Mouse (Mus musculus): Measurements from ENCODE around the gene Gm11127. TPM values are rescaled to one million over a fixed set of nuclear protein-coding genes. Genes with fewer than 3 reads are reported as not detected.
A peak's percentile ranks its signal among the peaks of the same experiment; 100 is the strongest.

Gene Gm11127
- total and polyA plus RNA-seq, 2 experiments from 2014 or later: 0.12 TPM; not detected in 1

GRCm38 (mm10) chr17:36020191-36021073, 37.7 kb downstream of the Gm11127 start, which contains the start of gene H2-T24:
Gene H2-T24 (minus strand): TSS chr17:36020560.
- Histone ChIP-seq H3K27me3 (ENCODE audit: insufficient read depth, low read length) (no peaks in the 10 kb centered on the region), H3K4me3 (ENCODE audit: low read depth, low read length) (no peak within 1 kb of the TSS), H3K36me3 (ENCODE audit: insufficient read depth, low read length) (peaks cover 4% of the 10 kb centered on the region; the same call in 1 of the 2 replicates), H3K9ac (replicated peaks; ENCODE audit: low read length, poor library complexity, severe bottlenecking) (no peak within 1 kb of the TSS), H3K9me3 (ENCODE audit: low read length) (no peaks in the 10 kb centered on the region), H3K4me1 (ENCODE audit: insufficient read depth, low read length) (no peaks in the 10 kb centered on the region), H3K4me2 (ENCODE audit: low read depth, low read length, poor library complexity, severe bottlenecking) (0 out of 2 replicates have a peak within 1 kb of the TSS, but pooled peaks have one; percentile 9), H3K27ac (ENCODE audit: low read depth, low read length) (no peak within 1 kb of the TSS)
- DNase-seq (ENCODE audit: low spot score) (peak; percentile 40), ATAC-seq (ENCODE audit: low FRiP score) (no peak)
- WGBS: 43% methylated on average over 15 of the region's 15 CpGs
- TF ChIP-seq CTCF (IDR thresholded peaks at IDR 0.05): peak; percentile 42

GRCm38 (mm10) chr17:36019519-36019918, 38.7 kb downstream of the Gm11127 start:
- Histone ChIP-seq H3K27ac (ENCODE audit: low read depth, low read length) (no peak overlapping the region), H3K27me3 (ENCODE audit: insufficient read depth, low read length) (no peaks in the 10 kb centered on the region), H3K4me3 (ENCODE audit: low read depth, low read length) (no peak overlapping the region), H3K4me2 (ENCODE audit: low read depth, low read length, poor library complexity, severe bottlenecking) (no peak overlapping the region), H3K9ac (replicated peaks; ENCODE audit: low read length, poor library complexity, severe bottlenecking) (no peak overlapping the region), H3K9me3 (ENCODE audit: low read length) (no peaks in the 10 kb centered on the region), H3K36me3 (ENCODE audit: insufficient read depth, low read length) (peaks cover 11% of the 10 kb centered on the region), H3K4me1 (ENCODE audit: insufficient read depth, low read length) (no peaks in the 10 kb centered on the region)
- WGBS: 66% methylated on average over 3 of the region's 3 CpGs
- no peak for DNase-seq (ENCODE audit: low spot score)
- no peak for TF ChIP-seq CTCF (IDR thresholded peaks at IDR 0.05)
- ATAC-seq (ENCODE audit: low FRiP score): no peak

GRCm38 (mm10) chr17:36018979-36019378, 39.2 kb downstream of the Gm11127 start:
- Histone ChIP-seq H3K36me3 (ENCODE audit: insufficient read depth, low read length) (peaks cover 14% of the 10 kb centered on the region), H3K9ac (replicated peaks; ENCODE audit: low read length, poor library complexity, severe bottlenecking) (no peak overlapping the region), H3K4me1 (ENCODE audit: insufficient read depth, low read length) (no peaks in the 10 kb centered on the region), H3K9me3 (ENCODE audit: low read length) (no peaks in the 10 kb centered on the region), H3K27me3 (ENCODE audit: insufficient read depth, low read length) (no peaks in the 10 kb centered on the region), H3K4me3 (ENCODE audit: low read depth, low read length) (no peak overlapping the region), H3K27ac (ENCODE audit: low read depth, low read length) (no peak overlapping the region), H3K4me2 (ENCODE audit: low read depth, low read length, poor library complexity, severe bottlenecking) (no peak overlapping the region)
- no peak for TF ChIP-seq CTCF (IDR thresholded peaks at IDR 0.05)
- ATAC-seq (ENCODE audit: low FRiP score): no peak
- no peak for DNase-seq (ENCODE audit: low spot score)
- WGBS: 68% methylated on average over 2 of the region's 2 CpGs

- ATAC-seq (ENCODE audit: low FRiP score): no peak
- Histone ChIP-seq H3K9ac (replicated peaks; ENCODE audit: low read length, poor library complexity, severe bottlenecking) (no peak overlapping the region), H3K4me1 (ENCODE audit: insufficient read depth, low read length) (no peaks in the 10 kb centered on the region), H3K4me3 (ENCODE audit: low read depth, low read length) (no peak overlapping the region), H3K4me2 (ENCODE audit: low read depth, low read length, poor library complexity, severe bottlenecking) (no peak overlapping the region), H3K9me3 (ENCODE audit: low read length) (no peaks in the 10 kb centered on the region), H3K36me3 (ENCODE audit: insufficient read depth, low read length) (peaks cover 14% of the 10 kb centered on the region), H3K27ac (ENCODE audit: low read depth, low read length) (no peak overlapping the region), H3K27me3 (ENCODE audit: insufficient read depth, low read length) (no peaks in the 10 kb centered on the region)
- no peak for TF ChIP-seq CTCF (IDR thresholded peaks at IDR 0.05)
- DNase-seq (ENCODE audit: low spot score): no peak
- 92% methylated on average over 5 of the region's 5 CpGs for WGBS
Observed at GRCm38 (mm10) chr17:36017046-36017445, 41.1 kb downstream of the Gm11127 start.

GRCm38 (mm10) chr17:36014977-36015376, 43.2 kb downstream of the Gm11127 start:
- Histone ChIP-seq H3K9ac (replicated peaks; ENCODE audit: low read length, poor library complexity, severe bottlenecking) (no peak overlapping the region), H3K27me3 (ENCODE audit: insufficient read depth, low read length) (no peaks in the 10 kb centered on the region), H3K4me1 (ENCODE audit: insufficient read depth, low read length) (no peaks in the 10 kb centered on the region), H3K36me3 (ENCODE audit: insufficient read depth, low read length) (peaks cover 14% of the 10 kb centered on the region), H3K4me2 (ENCODE audit: low read depth, low read length, poor library complexity, severe bottlenecking) (no peak overlapping the region), H3K9me3 (ENCODE audit: low read length) (no peaks in the 10 kb centered on the region), H3K4me3 (ENCODE audit: low read depth, low read length) (no peak overlapping the region), H3K27ac (ENCODE audit: low read depth, low read length) (no peak overlapping the region)
- DNase-seq (ENCODE audit: low spot score) (no peak), ATAC-seq (ENCODE audit: low FRiP score) (no peak)
- no peak for TF ChIP-seq CTCF (IDR thresholded peaks at IDR 0.05)
- WGBS: 95% methylated on average over 5 of the region's 5 CpGs

Other genes with a start within 250 kb of the Gm11127 start
- gene Ier3, start 236.7 kb downstream of the Gm11127 start, total RNA-seq (2014; rRNA removed): 10.9 and 13.5 TPM in 2 replicates
- gene Ier3, start 236.7 kb downstream of the Gm11127 start, polyA plus RNA-seq (2015; fragmentation: Nextera tagmentation; extraction: Ambion mirVana): 12.2 and 16.0 TPM in 2 replicates
- 112 and 122 TPM in 2 replicates for gene Flot1, start 235.1 kb downstream of the Gm11127 start, total RNA-seq (2014; rRNA removed)
- gene Flot1, start 235.1 kb downstream of the Gm11127 start, polyA plus RNA-seq (2015; fragmentation: Nextera tagmentation; extraction: Ambion mirVana): 124 and 140 TPM in 2 replicates
- 3,416 and 3,526 TPM in 2 replicates for gene Tubb5, start 220.1 kb downstream of the Gm11127 start, total RNA-seq (2014; rRNA removed)
- 1,872 and 1,886 TPM in 2 replicates for gene Tubb5, start 220.1 kb downstream of the Gm11127 start, polyA plus RNA-seq (2015; fragmentation: Nextera tagmentation; extraction: Ambion mirVana)
- gene Mdc1, start 216.9 kb downstream of the Gm11127 start, total RNA-seq (2014; rRNA removed): 22.4 and 22.6 TPM in 2 replicates
- gene Mdc1, start 216.9 kb downstream of the Gm11127 start, polyA plus RNA-seq (2015; fragmentation: Nextera tagmentation; extraction: Ambion mirVana): 3.7 and 4.7 TPM in 2 replicates
- gene Nrm, start 197.1 kb downstream of the Gm11127 start, total RNA-seq (2014; rRNA removed): 7.6 and 12.1 TPM in 2 replicates
- 11.0 and 11.8 TPM in 2 replicates for gene Nrm, start 197.1 kb downstream of the Gm11127 start, polyA plus RNA-seq (2015; fragmentation: Nextera tagmentation; extraction: Ambion mirVana)
- gene Ppp1r18, start 192.8 kb downstream of the Gm11127 start, total RNA-seq (2014; rRNA removed): 16.2 and 33.0 TPM in 2 replicates
- 14.1 and 14.4 TPM in 2 replicates for gene Ppp1r18, start 192.8 kb downstream of the Gm11127 start, polyA plus RNA-seq (2015; fragmentation: Nextera tagmentation; extraction: Ambion mirVana)
- 26.7 and 27.7 TPM in 2 replicates for gene Dhx16, start 178.6 kb downstream of the Gm11127 start, total RNA-seq (2014; rRNA removed)
- gene Dhx16, start 178.6 kb downstream of the Gm11127 start, polyA plus RNA-seq (2015; fragmentation: Nextera tagmentation; extraction: Ambion mirVana): 23.6 and 25.1 TPM in 2 replicates
- gene 2310061I04Rik, start 160.9 kb downstream of the Gm11127 start, total RNA-seq (2014; rRNA removed): 43.5 and 47.7 TPM in 2 replicates
- gene 2310061I04Rik, start 160.9 kb downstream of the Gm11127 start, polyA plus RNA-seq (2015; fragmentation: Nextera tagmentation; extraction: Ambion mirVana): 88.3 and 89.3 TPM in 2 replicates
- gene Atat1, start 148.3 kb downstream of the Gm11127 start, total RNA-seq (2014; rRNA removed): 199 and 216 TPM in 2 replicates
- gene Atat1, start 148.3 kb downstream of the Gm11127 start, polyA plus RNA-seq (2015; fragmentation: Nextera tagmentation; extraction: Ambion mirVana): 326 and 332 TPM in 2 replicates
- gene Mrps18b, start 142.0 kb downstream of the Gm11127 start, total RNA-seq (2014; rRNA removed): 37.2 and 46.6 TPM in 2 replicates
- gene Mrps18b, start 142.0 kb downstream of the Gm11127 start, polyA plus RNA-seq (2015; fragmentation: Nextera tagmentation; extraction: Ambion mirVana): 55.7 and 57.4 TPM in 2 replicates
- 39.3 and 52.8 TPM in 2 replicates for gene Ppp1r10, start 141.9 kb downstream of the Gm11127 start, total RNA-seq (2014; rRNA removed)
- gene Ppp1r10, start 141.9 kb downstream of the Gm11127 start, polyA plus RNA-seq (2015; fragmentation: Nextera tagmentation; extraction: Ambion mirVana): 23.0 and 24.8 TPM in 2 replicates
- gene Abcf1, start 88.6 kb downstream of the Gm11127 start, total RNA-seq (2014; rRNA removed): 61.8 and 67.0 TPM in 2 replicates
- 89.0 and 100 TPM in 2 replicates for gene Abcf1, start 88.6 kb downstream of the Gm11127 start, polyA plus RNA-seq (2015; fragmentation: Nextera tagmentation; extraction: Ambion mirVana)
- gene Gnl1, start 78.5 kb downstream of the Gm11127 start, total RNA-seq (2014; rRNA removed): 94.9 and 117 TPM in 2 replicates
- 80.8 and 82.8 TPM in 2 replicates for gene Gnl1, start 78.5 kb downstream of the Gm11127 start, polyA plus RNA-seq (2015; fragmentation: Nextera tagmentation; extraction: Ambion mirVana)
- gene Prr3, start 78.1 kb downstream of the Gm11127 start, total RNA-seq (2014; rRNA removed): 43.9 and 57.8 TPM in 2 replicates
- gene Prr3, start 78.1 kb downstream of the Gm11127 start, polyA plus RNA-seq (2015; fragmentation: Nextera tagmentation; extraction: Ambion mirVana): 97.0 and 100 TPM in 2 replicates
- 0.16 and 1.7 TPM in 2 replicates for gene H2-T24, start 37.8 kb downstream of the Gm11127 start, total RNA-seq (2014; rRNA removed)
- 5.3 and 7.2 TPM in 2 replicates for gene H2-T24, start 37.8 kb downstream of the Gm11127 start, polyA plus RNA-seq (2015; fragmentation: Nextera tagmentation; extraction: Ambion mirVana)
- 6.1 and 9.2 TPM in 2 replicates for gene H2-T23, start 25.5 kb downstream of the Gm11127 start, total RNA-seq (2014; rRNA removed)
- gene H2-T23, start 25.5 kb downstream of the Gm11127 start, polyA plus RNA-seq (2015; fragmentation: Nextera tagmentation; extraction: Ambion mirVana): 6.4 and 7.3 TPM in 2 replicates
- gene H2-T22, start 15.6 kb downstream of the Gm11127 start, total RNA-seq (2014; rRNA removed): 11.5 and 11.8 TPM in 2 replicates
- gene H2-T22, start 15.6 kb downstream of the Gm11127 start, polyA plus RNA-seq (2015; fragmentation: Nextera tagmentation; extraction: Ambion mirVana): 7.1 and 8.3 TPM in 2 replicates
- 0.16 TPM in 1 of 2 replicates, not detected in the other for gene Gm6034, start 15.4 kb downstream of the Gm11127 start, total RNA-seq (2014; rRNA removed)
- not detected in 2 replicates for gene Gm6034, start 15.4 kb downstream of the Gm11127 start, polyA plus RNA-seq (2015; fragmentation: Nextera tagmentation; extraction: Ambion mirVana)
- gene Gm19684, start 63.3 kb upstream of the Gm11127 start, total RNA-seq (2014; rRNA removed): not detected in 2 replicates
- gene Gm19684, start 63.3 kb upstream of the Gm11127 start, polyA plus RNA-seq (2015; fragmentation: Nextera tagmentation; extraction: Ambion mirVana): not detected in 2 replicates
- gene Gm7030, start 71.1 kb upstream of the Gm11127 start, total RNA-seq (2014; rRNA removed): not detected in 2 replicates
- not detected in 2 replicates for gene Gm7030, start 71.1 kb upstream of the Gm11127 start, polyA plus RNA-seq (2015; fragmentation: Nextera tagmentation; extraction: Ambion mirVana)
- gene Gm8909, start 110.2 kb upstream of the Gm11127 start, total RNA-seq (2014; rRNA removed): not detected in 2 replicates
- gene Gm8909, start 110.2 kb upstream of the Gm11127 start, polyA plus RNA-seq (2015; fragmentation: Nextera tagmentation; extraction: Ambion mirVana): not detected in 2 replicates
- not detected in 2 replicates for gene H2-T3, start 131.9 kb upstream of the Gm11127 start, total RNA-seq (2014; rRNA removed)
- not detected in 2 replicates for gene H2-T3, start 131.9 kb upstream of the Gm11127 start, polyA plus RNA-seq (2015; fragmentation: Nextera tagmentation; extraction: Ambion mirVana)
- gene Rpp21, start 199.7 kb upstream of the Gm11127 start, total RNA-seq (2014; rRNA removed): 47.7 and 48.5 TPM in 2 replicates
- gene Rpp21, start 199.7 kb upstream of the Gm11127 start, polyA plus RNA-seq (2015; fragmentation: Nextera tagmentation; extraction: Ambion mirVana): 169 and 187 TPM in 2 replicates
- gene Trim39, start 213.9 kb upstream of the Gm11127 start, total RNA-seq (2014; rRNA removed): 23.5 and 29.6 TPM in 2 replicates
- 12.5 and 14.3 TPM in 2 replicates for gene Trim39, start 213.9 kb upstream of the Gm11127 start, polyA plus RNA-seq (2015; fragmentation: Nextera tagmentation; extraction: Ambion mirVana)
- not detected in 2 replicates for gene H2-M10.2, start 228.1 kb upstream of the Gm11127 start, total RNA-seq (2014; rRNA removed)
- not detected in 2 replicates for gene H2-M10.2, start 228.1 kb upstream of the Gm11127 start, polyA plus RNA-seq (2015; fragmentation: Nextera tagmentation; extraction: Ambion mirVana)

Measured in midbrain, postnatal 0 days (tissue).